Mouse (Mus musculus) midbrain, embryonic 11.5 days (tissue): ENCODE data around the gene Ppa1. TPM values are rescaled to one million over a fixed set of nuclear protein-coding genes. Genes with fewer than 3 reads are reported as not detected.
A peak's percentile ranks its signal among the peaks of the same experiment; 100 is the strongest.

ENCODE experiments used
- ATAC-seq: fragments of 200-750 bp; cut with Nextera tagmentation; 2 replicates; pipeline ENCODE4 v1.8.0; 2017; ENCODE audit warnings: moderate TSS enrichment, moderate library complexity; ENCODE audit not compliant: low FRiP score
- DNase-seq: peaks from one replicate; pipeline ENCODE4 v3.0.0; 2015; ENCODE audit warnings: low spot score; ENCODE audit errors: missing footprints
- H3K27ac ChIP-seq: fragments of 300-500 bp; sonication (generic); 2 replicates; pipeline ENCODE4 v1.5.1; 2014; ENCODE audit warnings: low read depth, low read length
- H3K27me3 ChIP-seq: fragments of 300-500 bp; sonication (generic); 2 replicates; pipeline ENCODE4 v1.6.1; 2014; ENCODE audit warnings: mild to moderate bottlenecking, low read length, moderate library complexity, mixed read lengths; ENCODE audit not compliant: control insufficient read depth, insufficient read depth
- H3K36me3 ChIP-seq: fragments of 300-500 bp; sonication (generic); 2 replicates; pipeline ENCODE4 v1.6.1; 2014; ENCODE audit warnings: mild to moderate bottlenecking, low read length, moderate library complexity, mixed read lengths; ENCODE audit not compliant: control insufficient read depth, insufficient read depth
- H3K4me1 ChIP-seq: fragments of 300-500 bp; sonication (generic); 2 replicates; pipeline ENCODE4 v1.6.1; 2014; ENCODE audit warnings: low read length; ENCODE audit not compliant: control insufficient read depth, insufficient read depth
- H3K4me2 ChIP-seq: fragments of 300-500 bp; sonication (generic); 2 replicates; pipeline ENCODE4 v1.6.1; 2014; ENCODE audit warnings: mild to moderate bottlenecking, moderate library complexity
- H3K4me3 ChIP-seq: fragments of 300-500 bp; sonication (generic); 2 replicates; pipeline ENCODE4 v1.5.1; 2014; ENCODE audit warnings: low read depth, low read length
- H3K9ac ChIP-seq: fragments of 300-500 bp; sonication (generic); 2 replicates; pipeline ENCODE4 v1.6.1; 2014; ENCODE audit warnings: low read length
- H3K9me3 ChIP-seq: fragments of 300-500 bp; sonication (generic); 2 replicates; pipeline ENCODE4 v1.6.1; 2016; ENCODE audit warnings: low read length; ENCODE audit not compliant: control insufficient read depth
- WGBS: fragments of 180-500 bp; shearing (Covaris S2); extraction: QIAGEN DNeasy Blood & Tissue Kit; methylation state at CpG from one replicate; pipeline ENCODE4 v1.1.7; 2014; 5-methylcytosine and 5-hydroxymethylcytosine counted together
- polyA plus RNA-seq: library from polyadenylated mRNA; unstranded; fragments of >200 nt; fragmentation: Nextera tagmentation; extraction: Ambion mirVana; gene quantifications from 2 replicates; pipeline ENCODE4 v1.2.1, GENCODE M21; 2014

Gene Ppa1
- polyA plus RNA-seq, 1 experiment from 2014 or later, result 323 TPM

DNA sequence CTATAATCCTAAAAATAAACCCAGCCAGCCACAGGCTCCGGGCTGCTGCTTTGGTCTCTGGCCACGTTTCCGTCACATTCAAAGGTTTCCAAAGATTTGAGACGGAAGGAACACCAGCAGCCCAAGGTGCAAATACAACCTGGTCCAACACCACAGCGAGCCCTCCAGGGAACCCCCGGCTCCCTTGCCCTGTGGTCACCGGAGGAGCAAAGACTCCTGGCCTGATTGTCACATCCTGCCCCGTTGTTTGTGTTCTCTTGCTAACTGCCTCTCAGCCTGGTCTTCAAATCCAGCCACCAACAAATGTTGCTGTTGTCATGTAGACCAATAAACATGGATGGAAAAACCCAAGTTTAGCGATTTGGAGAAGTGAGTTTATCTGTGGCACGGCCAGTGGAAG is 15.9 kb upstream of the Ppa1 start:
- H3K4me3 ChIP-seq, result no peak overlapping the region
- 90% methylated on average over 10 of the region's 10 CpGs for WGBS
- no peak for ATAC-seq

DNA sequence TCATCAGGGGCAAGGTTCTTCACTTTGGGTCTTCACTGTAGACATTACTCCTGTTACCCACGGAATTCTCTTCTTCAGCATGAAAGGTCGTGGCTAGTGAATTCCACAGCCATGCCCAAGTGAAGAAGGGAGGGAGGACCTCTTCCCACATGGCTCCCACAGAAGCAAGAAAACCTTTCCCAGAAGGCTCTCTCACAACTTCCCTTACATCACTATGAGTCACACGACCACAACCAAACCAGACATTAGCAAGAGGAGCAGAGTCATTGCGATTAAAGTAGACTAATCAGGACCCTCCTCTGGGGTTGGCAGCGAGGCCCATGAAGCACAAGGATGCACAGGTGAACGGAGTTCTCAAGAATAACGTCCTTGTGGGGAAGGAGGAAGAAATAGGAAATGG is 11.3 kb upstream of the Ppa1 start:
- Histone ChIP-seq H3K4me1 (no peaks in the 10 kb centered on the region), H3K27ac (no peak overlapping the region)

More for the DNA sequence above, 15.9 kb upstream of the Ppa1 start:
- Histone ChIP-seq H3K36me3 (no peaks in the 10 kb centered on the region), H3K27me3 (no peaks in the 10 kb centered on the region), H3K27ac (no peak overlapping the region), H3K4me1 (no peaks in the 10 kb centered on the region), H3K4me2 (no peak overlapping the region), H3K9ac (no peak overlapping the region), H3K9me3 (no peaks in the 10 kb centered on the region)
- no peak for DNase-seq

DNA sequence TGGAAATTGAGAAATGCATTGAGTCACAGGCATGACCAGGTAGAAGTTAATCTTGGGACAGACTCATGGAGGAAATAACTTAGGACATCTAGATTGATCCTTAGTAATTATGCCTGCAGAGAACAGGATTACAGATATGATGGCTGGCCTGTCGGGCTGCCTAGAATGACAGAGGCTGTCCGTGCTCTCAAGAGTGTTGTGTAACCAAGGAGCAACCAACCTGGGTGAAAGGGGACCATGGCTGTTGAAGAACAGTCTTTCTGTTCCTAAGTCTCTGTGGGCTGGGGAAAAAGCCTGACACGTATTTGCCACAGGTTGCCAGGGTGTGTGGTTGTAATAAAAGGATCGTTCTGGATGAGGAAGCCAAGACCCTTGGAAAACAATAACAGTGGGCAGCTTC is 8.0 kb upstream of the Ppa1 start:
- Histone ChIP-seq H3K9ac (no peak overlapping the region), H3K27ac (no peak overlapping the region), H3K9me3 (no peaks in the 10 kb centered on the region), H3K36me3 (no peaks in the 10 kb centered on the region), H3K4me1 (no peaks in the 10 kb centered on the region), H3K27me3 (no peaks in the 10 kb centered on the region), H3K4me3 (no peak overlapping the region), H3K4me2 (no peak overlapping the region)
- WGBS, result 76% methylated on average over 4 of the region's 4 CpGs
- ATAC-seq (no peak), DNase-seq (peak; percentile 6)

More for the DNA sequence above, 11.3 kb upstream of the Ppa1 start:
- Histone ChIP-seq H3K4me2 (no peak overlapping the region), H3K36me3 (no peaks in the 10 kb centered on the region), H3K9me3 (no peaks in the 10 kb centered on the region), H3K9ac (no peak overlapping the region), H3K27me3 (no peaks in the 10 kb centered on the region), H3K4me3 (no peak overlapping the region)
- 85% methylated on average over 7 of the region's 7 CpGs for WGBS
- ATAC-seq, result no peak
- no peak for DNase-seq

DNA sequence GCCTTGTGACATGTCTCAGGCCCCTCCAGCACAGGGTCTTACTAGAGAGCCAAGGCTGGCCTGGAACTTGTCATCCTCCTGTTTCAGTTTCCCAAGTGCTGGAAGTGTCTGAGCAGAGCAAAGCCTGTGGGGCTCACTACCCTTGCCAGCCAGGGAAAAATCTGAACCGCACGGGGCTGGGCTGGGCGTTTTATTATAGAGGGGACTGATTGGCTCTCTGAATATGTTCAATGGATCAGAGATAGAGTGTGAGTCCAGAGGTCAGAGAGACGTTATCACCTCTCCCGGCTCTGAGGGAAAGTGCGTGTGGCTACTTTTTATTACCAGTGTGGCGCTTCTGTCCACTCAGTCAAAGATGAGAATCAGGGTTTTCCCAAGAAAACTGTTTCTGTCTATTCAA is 1.8 kb upstream of the Ppa1 start:
- WGBS, result 77% methylated on average over 7 of the region's 7 CpGs
- Histone ChIP-seq H3K9me3 (no peaks in the 10 kb centered on the region), H3K4me1 (peaks cover 11% of the 10 kb centered on the region), H3K9ac (no peak overlapping the region), H3K4me3 (no peak overlapping the region), H3K27me3 (no peaks in the 10 kb centered on the region), H3K36me3 (peaks cover 2% of the 10 kb centered on the region; the same call in 1 of the 2 replicates), H3K4me2 (no peak overlapping the region), H3K27ac (no peak overlapping the region)
- no peak for DNase-seq
- no peak for ATAC-seq

DNA sequence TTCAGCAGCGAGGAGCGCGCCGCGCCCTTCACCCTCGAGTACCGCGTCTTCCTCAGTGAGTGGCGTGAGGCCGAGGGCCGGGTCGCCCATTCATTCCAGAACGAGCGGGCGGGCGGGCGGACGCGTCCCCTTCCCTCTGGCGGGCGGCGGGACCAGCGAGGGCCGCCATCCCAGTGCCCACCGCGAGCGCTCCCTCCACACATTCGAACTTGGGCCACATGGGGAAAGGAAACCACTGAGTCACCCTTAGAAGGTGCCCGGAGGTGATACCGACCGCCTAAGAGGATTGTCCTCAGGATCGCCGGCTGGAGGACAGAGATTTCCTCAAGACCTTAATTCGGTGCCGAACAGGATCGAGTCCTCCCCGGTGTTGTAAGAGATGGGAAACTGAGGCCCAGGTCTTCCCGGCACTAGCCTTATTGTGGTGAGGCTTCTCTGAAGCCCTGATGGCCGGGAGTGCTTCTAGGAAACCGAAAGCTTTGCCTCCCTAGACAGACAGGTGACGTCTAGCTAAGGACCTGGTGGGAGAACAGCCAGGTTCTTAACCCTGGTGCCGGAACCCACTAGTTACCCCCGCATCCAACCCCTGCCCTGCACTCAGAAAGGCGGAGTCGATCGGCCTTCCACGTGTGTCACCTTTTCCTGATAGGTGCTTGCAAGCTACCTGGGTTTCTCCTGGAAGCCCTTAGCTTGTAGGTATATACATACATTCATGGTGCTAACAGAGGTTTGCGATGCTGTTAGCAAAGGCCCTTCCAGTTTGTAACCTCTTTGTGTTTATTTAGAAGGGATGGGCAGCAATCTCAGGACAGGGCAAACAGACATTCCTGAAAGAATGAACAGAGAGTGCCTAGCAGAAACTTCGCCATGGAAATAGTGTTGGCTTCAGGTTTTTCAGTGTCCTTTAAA is 639 bp downstream of the Ppa1 start:
- Histone ChIP-seq H3K4me1 (peaks cover 11% of the 10 kb centered on the region), H3K27me3 (no peaks in the 10 kb centered on the region), H3K4me3 (peak overlapping the region; percentile 81), H3K27ac (peak overlapping the region; percentile 51; the same call in 1 of the 2 replicates), H3K9ac (peak overlapping the region; percentile 90), H3K36me3 (peaks cover 2% of the 10 kb centered on the region; the same call in 1 of the 2 replicates), H3K9me3 (no peaks in the 10 kb centered on the region), H3K4me2 (peak overlapping the region; percentile 95)
- DNase-seq, result no peak
- 1% methylated on average over 49 of the region's 49 CpGs for WGBS
- ATAC-seq, result no peak

DNA sequence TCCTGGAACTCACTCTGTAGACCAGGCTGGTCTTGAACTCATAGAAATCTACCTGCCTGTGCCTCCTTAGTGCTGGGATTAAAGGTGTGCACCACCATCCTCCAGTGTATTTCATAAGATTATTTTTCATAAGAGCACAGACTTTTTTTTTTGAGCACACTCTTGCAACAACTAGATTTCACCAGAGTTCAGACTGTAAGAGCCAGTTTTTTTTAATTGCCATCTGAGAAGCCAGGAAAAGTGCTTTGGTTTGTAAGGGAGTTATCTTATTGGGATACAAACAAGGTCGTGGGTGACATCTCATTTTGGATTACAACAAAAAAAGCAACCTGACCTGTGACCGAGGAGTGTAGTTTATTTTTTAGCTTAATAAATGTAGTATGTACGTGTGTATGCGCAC is 5.8 kb downstream of the Ppa1 start:
- H3K9me3 ChIP-seq, result no peaks in the 10 kb centered on the region
- H3K27ac ChIP-seq, result no peak overlapping the region
- no peaks in the 10 kb centered on the region for H3K27me3 ChIP-seq
- H3K4me1 ChIP-seq, result peaks cover 5% of the 10 kb centered on the region
- DNase-seq, result no peak
- no peak overlapping the region for H3K4me3 ChIP-seq
- WGBS, result 94% methylated on average over 4 of the region's 4 CpGs
- ATAC-seq, result no peak
- H3K9ac ChIP-seq, result no peak overlapping the region
- H3K36me3 ChIP-seq, result peaks cover 2% of the 10 kb centered on the region; the same call in 1 of the 2 replicates
- H3K4me2 ChIP-seq, result no peak overlapping the region

DNA sequence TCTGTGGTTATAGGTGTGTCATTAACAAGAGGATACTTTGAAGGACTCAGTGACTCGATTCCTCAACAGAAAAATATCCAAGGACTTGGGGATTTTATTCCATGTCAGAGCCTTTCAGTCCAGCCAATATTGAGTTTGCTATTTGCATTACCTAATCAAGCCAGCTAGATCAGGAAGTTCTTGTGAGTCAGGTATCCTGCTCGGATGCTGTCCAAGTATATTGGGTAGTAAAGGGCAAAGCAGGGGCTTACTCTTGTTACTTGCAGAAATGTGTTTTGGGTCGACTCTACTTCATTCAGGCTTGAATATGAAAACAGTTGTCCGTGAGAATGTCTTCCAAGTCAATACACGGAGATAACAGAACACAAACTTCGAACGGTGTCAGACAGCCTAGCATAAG is 6.3 kb downstream of the Ppa1 start:
- peaks cover 2% of the 10 kb centered on the region; the same call in 1 of the 2 replicates for H3K36me3 ChIP-seq
- H3K4me3 ChIP-seq, result no peak overlapping the region
- H3K27ac ChIP-seq, result no peak overlapping the region
- ATAC-seq (no peak), DNase-seq (no peak)
- 92% methylated on average over 7 of the region's 7 CpGs for WGBS
- no peak overlapping the region for H3K4me2 ChIP-seq
- no peaks in the 10 kb centered on the region for H3K4me1 ChIP-seq
- no peaks in the 10 kb centered on the region for H3K9me3 ChIP-seq
- H3K27me3 ChIP-seq, result no peaks in the 10 kb centered on the region
- no peak overlapping the region for H3K9ac ChIP-seq

DNA sequence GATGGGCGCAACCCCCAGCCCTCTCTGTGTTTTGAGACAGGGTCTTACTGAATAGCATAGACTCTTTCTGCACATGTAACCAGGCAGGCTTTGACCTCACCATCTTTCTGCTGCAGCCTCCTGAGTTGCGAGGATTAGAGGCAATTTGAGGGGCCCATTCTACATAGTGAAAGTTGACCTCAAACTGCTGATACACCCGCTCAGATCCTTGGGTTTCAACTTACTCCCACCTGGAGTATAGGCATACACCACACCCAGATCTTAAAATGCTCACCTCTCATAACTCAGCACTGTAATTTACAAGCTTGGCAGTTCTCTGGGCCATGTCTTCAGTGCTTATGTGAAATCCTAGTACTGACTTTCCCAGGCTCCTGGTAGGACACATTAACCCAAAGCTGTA is 6.8 kb downstream of the Ppa1 start:
- no peaks in the 10 kb centered on the region for H3K4me1 ChIP-seq
- H3K9me3 ChIP-seq, result no peaks in the 10 kb centered on the region
- H3K27me3 ChIP-seq, result no peaks in the 10 kb centered on the region
- H3K36me3 ChIP-seq, result peaks cover 2% of the 10 kb centered on the region; the same call in 1 of the 2 replicates
- ATAC-seq (no peak), DNase-seq (no peak)
- no peak overlapping the region for H3K9ac ChIP-seq
- H3K4me2 ChIP-seq, result no peak overlapping the region
- WGBS, result 95% methylated on average over 3 of the region's 3 CpGs
- no peak overlapping the region for H3K27ac ChIP-seq
- no peak overlapping the region for H3K4me3 ChIP-seq
